Mouse (Mus musculus): Measurements from ENCODE around the gene Rab25. TPM values are rescaled to one million over a fixed set of nuclear protein-coding genes. Genes with fewer than 3 reads are reported as not detected.

Gene Rab25
- polyA plus RNA-seq, 1 experiment from 2014 or later = 0.55 TPM

GRCm38 (mm10) chr3:88566536-88567061 is 18.5 kb upstream of the Rab25 start:
- WGBS = 83% methylated on average over 4 of the region's 4 CpGs
- Histone ChIP-seq H3K27me3 (replicated peaks) (no peaks in the 10 kb centered on the region), H3K9me3 (replicated peaks) (no peaks in the 10 kb centered on the region), H3K4me2 (no peak overlapping the region), H3K36me3 (peaks cover 90% of the 10 kb centered on the region), H3K9ac (no peak overlapping the region), H3K27ac (ENCODE audit: poor library complexity, severe bottlenecking) (no peak overlapping the region), H3K4me1 (replicated peaks) (peaks cover 4% of the 10 kb centered on the region; the same call in 1 of the 2 replicates), H3K4me3 (no peak overlapping the region)
- ATAC-seq (ENCODE audit: insufficient number of reproducible peaks, low FRiP score) = no peak

- Histone ChIP-seq H3K27me3 (replicated peaks) (no peaks in the 10 kb centered on the region), H3K4me3 (no peak overlapping the region), H3K4me1 (replicated peaks) (peaks cover 4% of the 10 kb centered on the region; the same call in 1 of the 2 replicates), H3K27ac (ENCODE audit: poor library complexity, severe bottlenecking) (no peak overlapping the region), H3K36me3 (peaks cover 95% of the 10 kb centered on the region), H3K4me2 (no peak overlapping the region), H3K9me3 (replicated peaks) (no peaks in the 10 kb centered on the region), H3K9ac (no peak overlapping the region)
- WGBS = 83% methylated on average over 3 of the region's 3 CpGs
- no peak for ATAC-seq (ENCODE audit: insufficient number of reproducible peaks, low FRiP score)
Observed at GRCm38 (mm10) chr3:88566116-88566515, 18.0 kb upstream of the Rab25 start.

GRCm38 (mm10) chr3:88563966-88564365 is 15.9 kb upstream of the Rab25 start:
- no peak for ATAC-seq (ENCODE audit: insufficient number of reproducible peaks, low FRiP score)
- H3K4me3 ChIP-seq = no peak overlapping the region
- 88% methylated on average over 7 of the region's 7 CpGs for WGBS

GRCm38 (mm10) chr3:88563442-88563841 is 15.3 kb upstream of the Rab25 start:
- Histone ChIP-seq H3K9me3 (replicated peaks) (no peaks in the 10 kb centered on the region), H3K4me1 (replicated peaks) (peaks cover 4% of the 10 kb centered on the region; the same call in 1 of the 2 replicates), H3K4me2 (no peak overlapping the region), H3K27me3 (replicated peaks) (no peaks in the 10 kb centered on the region), H3K36me3 (peaks cover 100% of the 10 kb centered on the region), H3K4me3 (no peak overlapping the region), H3K9ac (no peak overlapping the region), H3K27ac (ENCODE audit: poor library complexity, severe bottlenecking) (no peak overlapping the region)
- ATAC-seq (ENCODE audit: insufficient number of reproducible peaks, low FRiP score) = no peak
- 78% methylated on average over 4 of the region's 4 CpGs for WGBS

More at GRCm38 (mm10) chr3:88563966-88564365, 15.9 kb upstream of the Rab25 start:
- Histone ChIP-seq H3K4me2 (no peak overlapping the region), H3K27me3 (replicated peaks) (no peaks in the 10 kb centered on the region), H3K9me3 (replicated peaks) (no peaks in the 10 kb centered on the region), H3K36me3 (peaks cover 100% of the 10 kb centered on the region), H3K4me1 (replicated peaks) (peaks cover 4% of the 10 kb centered on the region; the same call in 1 of the 2 replicates), H3K9ac (no peak overlapping the region), H3K27ac (ENCODE audit: poor library complexity, severe bottlenecking) (no peak overlapping the region)

- H3K4me2 ChIP-seq = no peak overlapping the region
- H3K4me3 ChIP-seq = no peak overlapping the region
- H3K9ac ChIP-seq = no peak overlapping the region
- H3K4me1 ChIP-seq (replicated peaks) = peaks cover 4% of the 10 kb centered on the region; the same call in 1 of the 2 replicates
- no peaks in the 10 kb centered on the region for H3K27me3 ChIP-seq (replicated peaks)
- 69% methylated on average over 4 of the region's 4 CpGs for WGBS
- H3K9me3 ChIP-seq (replicated peaks) = no peaks in the 10 kb centered on the region
- H3K36me3 ChIP-seq = peaks cover 99% of the 10 kb centered on the region
- H3K27ac ChIP-seq (ENCODE audit: poor library complexity, severe bottlenecking) = no peak overlapping the region
- ATAC-seq (ENCODE audit: insufficient number of reproducible peaks, low FRiP score) = no peak
Observed at GRCm38 (mm10) chr3:88561989-88562388, 13.9 kb upstream of the Rab25 start.

GRCm38 (mm10) chr3:88559596-88559995 is 11.5 kb upstream of the Rab25 start:
- no peaks in the 10 kb centered on the region for H3K27me3 ChIP-seq (replicated peaks)
- H3K36me3 ChIP-seq = peaks cover 90% of the 10 kb centered on the region
- peaks cover 12% of the 10 kb centered on the region for H3K4me1 ChIP-seq (replicated peaks)
- H3K9me3 ChIP-seq (replicated peaks) = no peaks in the 10 kb centered on the region
- no peak for ATAC-seq (ENCODE audit: insufficient number of reproducible peaks, low FRiP score)
- H3K9ac ChIP-seq = no peak overlapping the region
- no peak overlapping the region for H3K4me2 ChIP-seq
- H3K27ac ChIP-seq (ENCODE audit: poor library complexity, severe bottlenecking) = no peak overlapping the region
- 94% methylated on average over 9 of the region's 9 CpGs for WGBS
- H3K4me3 ChIP-seq = no peak overlapping the region

GRCm38 (mm10) chr3:88556616-88557015 is 8.5 kb upstream of the Rab25 start:
- WGBS = 95% methylated on average over 8 of the region's 8 CpGs
- H3K9me3 ChIP-seq (replicated peaks) = no peaks in the 10 kb centered on the region
- ATAC-seq (ENCODE audit: insufficient number of reproducible peaks, low FRiP score) = no peak
- no peaks in the 10 kb centered on the region for H3K27me3 ChIP-seq (replicated peaks)
- no peak overlapping the region for H3K4me3 ChIP-seq
- no peak overlapping the region for H3K4me2 ChIP-seq
- H3K27ac ChIP-seq (ENCODE audit: poor library complexity, severe bottlenecking) = no peak overlapping the region
- H3K9ac ChIP-seq = no peak overlapping the region
- H3K36me3 ChIP-seq = peaks cover 60% of the 10 kb centered on the region
- peaks cover 23% of the 10 kb centered on the region for H3K4me1 ChIP-seq (replicated peaks)

GRCm38 (mm10) chr3:88555731-88556130 is 7.6 kb upstream of the Rab25 start:
- Histone ChIP-seq H3K4me2 (no peak overlapping the region), H3K9ac (0 out of 2 replicates have a peak overlapping the region, but pooled peaks have one; percentile 32), H3K27ac (ENCODE audit: poor library complexity, severe bottlenecking) (no peak overlapping the region), H3K4me3 (no peak overlapping the region), H3K9me3 (replicated peaks) (no peaks in the 10 kb centered on the region), H3K4me1 (replicated peaks) (peaks cover 27% of the 10 kb centered on the region), H3K36me3 (peaks cover 52% of the 10 kb centered on the region), H3K27me3 (replicated peaks) (no peaks in the 10 kb centered on the region)
- no peak for ATAC-seq (ENCODE audit: insufficient number of reproducible peaks, low FRiP score)
- 95% methylated on average over 6 of the region's 6 CpGs for WGBS

- 89% methylated on average over 5 of the region's 5 CpGs for WGBS
- H3K4me2 ChIP-seq = peak overlapping the region; percentile 91; the same call in 1 of the 2 replicates
- no peaks in the 10 kb centered on the region for H3K27me3 ChIP-seq (replicated peaks)
- ATAC-seq (ENCODE audit: insufficient number of reproducible peaks, low FRiP score) = no peak
- no peaks in the 10 kb centered on the region for H3K9me3 ChIP-seq (replicated peaks)
- peaks cover 27% of the 10 kb centered on the region for H3K4me1 ChIP-seq (replicated peaks)
- peaks cover 46% of the 10 kb centered on the region for H3K36me3 ChIP-seq
- H3K9ac ChIP-seq = no peak overlapping the region; the same call in 1 of the 2 replicates
- H3K27ac ChIP-seq (ENCODE audit: poor library complexity, severe bottlenecking) = no peak overlapping the region
- 0 out of 2 replicates have a peak overlapping the region, but pooled peaks have one; percentile 84 for H3K4me3 ChIP-seq
Observed at GRCm38 (mm10) chr3:88555069-88555605, 7.0 kb upstream of the Rab25 start.

- H3K4me2 ChIP-seq = peak overlapping the region; percentile 91
- 1% methylated on average over 40 of the region's 41 CpGs for WGBS
- peak overlapping the region; percentile 89 for H3K9ac ChIP-seq
- H3K4me3 ChIP-seq = peak overlapping the region; percentile 84
- H3K27ac ChIP-seq (ENCODE audit: poor library complexity, severe bottlenecking) = peak overlapping the region; percentile 96
- H3K4me1 ChIP-seq (replicated peaks) = peaks cover 27% of the 10 kb centered on the region
- peaks cover 35% of the 10 kb centered on the region for H3K36me3 ChIP-seq
- H3K27me3 ChIP-seq (replicated peaks) = no peaks in the 10 kb centered on the region
- peak; percentile 48 for ATAC-seq (ENCODE audit: insufficient number of reproducible peaks, low FRiP score)
- no peaks in the 10 kb centered on the region for H3K9me3 ChIP-seq (replicated peaks)
Observed at GRCm38 (mm10) chr3:88553880-88554586, 5.9 kb upstream of the Rab25 start.

GRCm38 (mm10) chr3:88553525-88553879 is 5.4 kb upstream of the Rab25 start, which contains the start of gene Ubqln4:
Gene Ubqln4 (plus strand): TSS chr3:88553758.
- Histone ChIP-seq H3K9me3 (replicated peaks) (no peaks in the 10 kb centered on the region), H3K9ac (peak within 1 kb of the TSS; percentile 89), H3K4me3 (peak within 1 kb of the TSS; percentile 84), H3K4me1 (replicated peaks) (peaks cover 27% of the 10 kb centered on the region), H3K27ac (ENCODE audit: poor library complexity, severe bottlenecking) (peak within 1 kb of the TSS; percentile 96), H3K36me3 (peaks cover 29% of the 10 kb centered on the region), H3K27me3 (replicated peaks) (no peaks in the 10 kb centered on the region), H3K4me2 (peak within 1 kb of the TSS; percentile 91)
- under 1% methylated on average over 29 of the region's 37 CpGs for WGBS
- peak; percentile 90 for ATAC-seq (ENCODE audit: insufficient number of reproducible peaks, low FRiP score)
